Mouse (Mus musculus) spleen, embryonic (tissue): Measurements from ENCODE around the gene Nxnl2.

ENCODE experiments used
- CTCF ChIA-PET: fragments of 350-600 bp; sonication (Branson Sonifier 250); formaldehyde crosslinking; loops from one replicate; lab custom pipeline; 2022; lab: Charles Lee

The Nxnl2 gene

DNA sequence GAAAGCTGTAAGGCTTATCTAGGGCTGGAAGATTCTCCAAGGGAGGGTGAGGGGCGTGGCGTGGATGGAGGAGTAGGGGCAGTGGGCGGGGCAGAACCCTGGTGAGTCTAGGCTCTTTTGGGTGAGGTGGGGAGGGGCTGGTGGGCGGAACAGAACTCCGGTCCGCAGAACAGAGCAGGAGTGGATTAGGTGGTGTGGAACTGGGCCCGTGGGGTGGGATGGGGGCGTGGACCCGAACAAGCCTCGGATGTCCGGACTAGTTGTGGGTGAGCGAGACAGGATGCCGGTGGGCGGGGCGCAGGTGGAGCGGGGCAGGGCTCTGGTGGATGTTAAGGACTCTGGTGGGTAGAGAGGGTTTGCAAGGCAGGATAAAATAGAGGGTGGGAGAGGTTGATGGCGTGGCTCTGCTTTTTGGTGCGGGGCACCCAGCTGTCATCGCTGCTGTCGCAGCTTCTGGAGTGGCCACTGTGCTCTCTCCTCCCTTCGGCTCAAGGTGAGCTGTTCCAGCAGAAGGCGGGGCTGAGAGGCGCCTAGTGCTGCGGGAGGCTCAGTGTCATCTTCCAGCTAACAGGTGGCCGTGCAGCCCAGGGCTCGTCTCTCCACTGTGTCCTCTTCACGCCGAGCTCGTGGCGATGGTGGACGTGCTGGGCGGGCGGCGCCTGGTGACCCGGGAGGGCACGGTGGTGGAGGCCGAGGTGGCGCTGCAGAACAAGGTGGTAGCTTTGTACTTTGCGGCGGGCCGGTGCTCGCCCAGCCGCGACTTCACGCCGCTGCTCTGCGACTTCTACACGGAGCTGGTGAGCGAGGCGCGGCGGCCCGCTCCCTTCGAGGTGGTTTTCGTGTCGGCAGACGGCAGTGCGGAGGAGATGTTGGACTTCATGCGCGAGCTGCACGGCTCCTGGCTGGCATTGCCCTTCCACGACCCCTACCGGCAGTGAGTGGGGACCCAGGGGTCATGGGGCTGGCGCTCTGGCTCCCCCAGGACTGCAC is at the start of gene Nxnl2:
Gene Nxnl2 (plus strand): TSS at position 332 of the 990 bp plus-strand sequence.
- CTCF ChIA-PET: interaction anchor here (0.7 to 1.0 kb wide), 4 partner anchors 9 to 226 kb away, joined by 3 to 5 read pairs (median 4); no protein-coding TSS in a partner anchor

DNA sequence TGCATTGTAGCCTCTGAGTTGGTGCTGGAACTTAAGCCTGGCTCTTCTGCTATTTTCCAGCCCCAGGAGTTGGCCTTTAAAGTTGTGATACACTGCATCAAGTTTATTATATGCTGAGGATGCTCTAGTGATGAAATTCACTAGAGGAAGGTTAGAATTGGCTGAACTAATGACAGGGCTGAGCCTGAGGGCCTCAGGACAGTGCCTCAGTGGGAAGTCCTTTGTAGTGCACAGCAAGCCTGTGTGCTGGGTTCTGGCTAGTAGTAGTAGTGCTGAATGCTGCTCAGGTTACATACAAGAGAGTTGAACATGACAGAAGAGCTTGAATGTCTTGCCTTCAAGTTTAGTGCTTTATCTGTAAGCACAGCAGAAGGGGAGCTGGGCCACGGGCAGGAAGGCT is 48.9 kb upstream of the Nxnl2 start:
- CTCF ChIA-PET: no interaction called here

DNA sequence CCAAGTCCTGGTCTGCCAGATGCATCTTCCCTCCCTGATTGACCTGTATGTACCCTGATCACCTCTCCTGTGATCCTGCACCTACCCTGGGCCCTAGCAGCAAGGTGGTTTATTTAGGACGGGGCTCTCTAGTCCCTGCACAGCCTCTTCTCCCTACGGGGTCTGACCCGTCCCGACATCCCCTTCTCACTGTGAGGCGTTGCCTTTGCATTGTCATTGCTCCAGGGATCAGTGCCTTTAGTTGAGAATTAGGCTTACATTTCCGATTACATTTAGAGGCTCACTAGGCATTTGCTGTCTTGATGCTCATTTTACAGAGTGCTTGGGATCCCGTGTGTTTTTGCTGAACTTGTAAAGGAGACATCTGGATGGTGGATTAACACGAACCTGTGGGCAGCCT is 48.1 kb upstream of the Nxnl2 start:
- CTCF ChIA-PET: no interaction called here

DNA sequence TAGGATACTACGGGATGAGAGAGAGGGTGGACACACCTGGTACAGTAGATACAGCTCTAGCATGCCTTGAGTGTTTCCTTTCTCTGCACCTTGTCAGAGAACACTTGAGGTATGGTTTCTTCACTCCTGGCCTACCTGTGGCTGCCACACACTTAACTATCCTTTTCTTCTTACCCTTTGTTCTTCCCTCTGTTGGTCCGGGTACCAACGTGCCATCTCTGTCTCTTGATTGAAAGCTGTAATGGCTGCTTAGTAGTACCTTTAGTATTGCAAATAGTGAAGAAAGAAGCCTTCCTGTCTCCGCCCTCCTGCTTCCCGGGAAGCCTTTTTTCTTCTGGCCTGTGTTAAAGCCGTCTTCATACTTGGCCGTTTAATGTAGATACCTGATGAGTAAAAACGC is 45.5 kb upstream of the Nxnl2 start:
- CTCF ChIA-PET: no interaction called here

DNA sequence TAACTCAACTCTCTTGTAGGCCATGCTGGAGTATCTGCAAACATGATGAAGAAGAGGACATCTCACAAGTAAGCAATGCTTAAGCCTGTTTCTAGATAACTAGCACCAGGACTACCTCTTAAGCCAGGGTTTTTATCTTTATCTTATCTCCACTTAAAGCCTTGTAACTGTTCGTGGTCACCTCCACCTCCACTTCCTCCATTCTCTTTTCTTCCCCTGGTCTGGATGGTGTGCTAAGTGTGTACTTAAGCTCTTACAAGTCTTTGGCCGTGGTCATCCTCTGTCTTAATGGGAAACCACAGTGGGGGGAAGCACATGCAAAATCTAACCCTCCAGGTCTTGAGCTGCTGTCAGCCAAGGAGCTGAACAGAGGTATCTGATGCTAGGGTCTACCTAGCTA is 42.9 kb upstream of the Nxnl2 start:
- CTCF ChIA-PET: interaction anchor here (0.9 kb wide), 1 partner anchor 20 kb away, joined by 9 read pairs; no protein-coding TSS in a partner anchor

DNA sequence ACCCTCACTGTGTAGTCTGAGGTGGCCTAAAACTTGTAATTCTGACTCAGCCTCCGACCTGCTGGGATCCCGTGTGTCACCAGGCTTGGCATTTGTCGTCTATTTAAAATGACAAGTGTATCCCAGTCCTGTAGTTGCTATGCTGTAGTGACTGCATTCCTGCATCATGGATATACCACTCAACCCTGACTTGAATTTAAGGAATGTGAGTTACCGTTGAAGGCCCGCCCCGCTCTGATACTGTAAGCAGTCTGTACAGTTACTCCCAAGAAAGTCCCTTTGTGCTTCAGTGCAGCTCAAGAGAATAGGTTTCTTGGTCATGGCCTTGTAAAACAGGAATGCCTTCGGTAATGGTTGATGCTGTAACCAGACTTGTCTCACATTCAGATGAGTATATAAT is 42.4 kb upstream of the Nxnl2 start:
- CTCF ChIA-PET: no interaction called here

DNA sequence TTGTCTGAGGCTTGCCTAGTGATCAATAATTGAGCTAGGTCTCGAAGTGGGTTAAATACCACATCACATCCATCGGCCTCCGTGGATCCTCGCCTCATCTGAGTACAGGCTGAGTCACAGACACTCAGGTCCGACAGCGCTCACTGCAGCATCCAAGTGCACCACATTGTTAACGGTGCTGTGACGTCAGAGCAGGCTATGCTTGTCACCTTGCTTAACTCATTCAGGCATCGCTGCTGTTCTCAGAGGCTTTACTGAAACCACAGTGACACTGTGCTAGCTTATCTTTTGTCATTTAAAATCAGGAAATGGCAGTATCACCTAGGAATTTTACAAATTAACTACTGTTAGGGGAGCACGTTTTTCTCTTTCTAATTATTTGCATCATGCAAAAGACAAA is 39.6 kb upstream of the Nxnl2 start:
- CTCF ChIA-PET: no interaction called here

DNA sequence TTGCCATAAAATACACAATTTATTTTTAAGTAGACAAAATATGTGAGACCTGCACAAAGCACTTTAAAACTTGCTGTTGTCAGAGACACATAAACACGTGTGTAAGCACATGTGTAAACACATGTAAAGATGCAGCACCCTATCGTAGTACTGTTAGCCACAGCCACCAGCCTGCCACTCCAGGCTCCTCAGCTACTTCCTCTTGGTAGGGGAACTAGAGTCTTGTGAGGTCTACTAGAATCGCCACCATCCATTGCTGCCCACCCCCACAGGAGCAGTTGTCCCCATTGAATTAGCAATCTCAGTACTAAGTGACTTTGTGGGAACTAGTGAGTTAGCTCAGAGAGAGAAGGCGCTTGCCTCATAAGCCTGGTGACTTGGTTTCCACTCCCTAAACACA is 34.5 kb upstream of the Nxnl2 start:
- CTCF ChIA-PET: no interaction called here

DNA sequence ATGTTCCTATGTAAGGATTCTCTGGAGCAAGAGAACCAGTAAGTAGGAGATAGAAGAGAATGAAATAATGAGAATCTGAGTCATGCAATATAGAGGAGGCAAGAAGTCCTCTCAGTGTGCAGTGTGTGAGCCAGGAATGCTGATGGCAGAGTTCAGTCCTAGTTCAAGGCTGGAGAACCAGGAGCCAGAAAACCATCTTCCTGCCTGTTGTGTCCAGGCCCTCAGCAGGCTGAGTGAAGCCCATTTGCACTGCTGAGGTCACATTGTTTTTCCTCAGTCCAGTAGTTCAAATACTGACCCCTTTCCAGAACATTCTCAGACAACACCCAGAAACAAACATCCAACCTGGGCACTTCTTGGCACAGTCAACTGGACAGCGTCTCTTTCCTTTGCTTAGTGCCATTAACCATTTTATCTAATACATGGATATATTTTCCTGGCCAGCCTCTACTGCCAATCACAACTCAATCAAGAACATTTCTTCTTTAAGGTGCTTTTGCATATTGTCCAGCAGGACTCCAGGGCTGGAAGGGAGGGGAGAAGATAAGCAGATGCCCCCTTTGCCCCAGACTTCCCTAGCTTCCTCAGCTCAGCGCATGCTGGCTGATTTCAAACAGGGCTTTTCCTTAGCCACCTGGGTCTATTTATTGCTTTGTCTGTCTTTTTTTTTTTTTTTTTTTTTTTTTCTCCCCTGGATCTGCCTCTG is 33.7 kb upstream of the Nxnl2 start:
- CTCF ChIA-PET: interaction anchor here (0.6 to 0.7 kb wide), 2 partner anchors 8 to 69 kb away, joined by 3 read pairs; no protein-coding TSS in a partner anchor

DNA sequence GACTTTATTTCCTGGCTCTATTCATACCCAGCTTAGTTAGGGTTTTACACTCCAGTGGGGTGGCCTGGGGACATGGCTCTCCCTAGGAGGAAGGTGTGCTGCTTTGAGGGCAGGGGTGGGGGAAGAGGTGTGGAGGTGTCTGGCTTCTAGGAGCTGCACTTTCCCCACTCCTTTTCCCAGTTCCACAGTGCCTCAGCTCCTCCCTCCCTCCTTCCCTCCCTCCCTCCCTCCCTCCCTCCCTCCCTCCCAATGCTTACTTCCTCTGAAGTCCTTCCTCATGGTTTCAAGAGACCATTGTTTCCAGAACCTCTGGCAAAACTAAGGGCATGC is 33.2 kb upstream of the Nxnl2 start:
- CTCF ChIA-PET: interaction anchor here (0.6 to 0.7 kb wide), 2 partner anchors 8 to 69 kb away, joined by 3 read pairs; no protein-coding TSS in a partner anchor

DNA sequence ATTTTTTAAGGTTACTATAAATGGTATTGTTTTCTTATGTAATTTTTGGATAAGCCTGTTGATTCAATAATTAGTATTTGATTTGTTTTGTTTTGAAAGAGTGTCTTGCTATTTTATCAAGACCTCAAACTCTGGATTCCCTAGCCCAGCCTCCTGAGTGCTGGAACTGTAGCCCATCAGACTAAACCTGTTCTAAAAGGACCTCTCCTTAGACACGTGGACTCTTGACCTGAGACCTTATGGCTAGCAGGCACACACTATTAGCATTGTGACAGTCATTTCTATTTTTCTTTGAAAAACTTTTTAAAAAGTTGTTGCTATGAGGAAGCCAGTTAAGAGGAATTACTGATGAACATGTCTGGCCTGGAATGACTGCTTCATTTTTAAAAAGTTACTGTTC is 23.7 kb upstream of the Nxnl2 start:
- CTCF ChIA-PET: no interaction called here

DNA sequence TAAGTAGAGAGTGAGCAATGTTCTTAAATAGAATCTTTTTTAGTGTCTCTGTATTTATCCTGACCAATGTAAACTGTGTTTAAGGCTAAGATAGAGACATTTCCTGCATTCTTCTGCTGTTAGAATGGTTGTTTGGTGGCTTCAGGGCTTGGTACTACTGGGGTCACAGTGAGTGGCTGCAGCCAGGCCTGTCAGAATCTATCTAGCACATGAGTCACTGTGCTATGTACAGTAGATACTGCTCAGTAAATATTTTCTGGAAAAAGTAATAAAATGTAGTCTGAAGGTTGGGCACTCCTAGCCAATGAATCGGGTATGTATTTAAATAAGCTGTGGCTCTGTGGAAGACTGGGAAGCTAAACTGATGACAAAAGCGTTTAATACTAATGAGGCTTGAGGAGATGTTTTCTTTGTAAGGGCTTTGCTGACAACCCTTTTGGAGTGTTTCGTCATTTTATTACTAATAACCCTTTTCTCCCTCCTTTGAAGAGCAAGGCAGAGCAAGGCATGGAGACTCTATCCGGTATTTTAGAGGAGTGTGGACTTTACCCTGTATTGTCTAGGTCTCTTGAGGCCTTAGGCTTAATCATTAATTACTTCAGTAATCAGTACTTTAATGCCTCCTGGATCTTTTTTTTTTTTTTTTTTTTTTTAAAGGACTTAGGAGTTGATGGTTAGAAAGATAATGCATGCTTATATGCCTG is 17.7 kb upstream of the Nxnl2 start:
- CTCF ChIA-PET: no interaction called here

DNA sequence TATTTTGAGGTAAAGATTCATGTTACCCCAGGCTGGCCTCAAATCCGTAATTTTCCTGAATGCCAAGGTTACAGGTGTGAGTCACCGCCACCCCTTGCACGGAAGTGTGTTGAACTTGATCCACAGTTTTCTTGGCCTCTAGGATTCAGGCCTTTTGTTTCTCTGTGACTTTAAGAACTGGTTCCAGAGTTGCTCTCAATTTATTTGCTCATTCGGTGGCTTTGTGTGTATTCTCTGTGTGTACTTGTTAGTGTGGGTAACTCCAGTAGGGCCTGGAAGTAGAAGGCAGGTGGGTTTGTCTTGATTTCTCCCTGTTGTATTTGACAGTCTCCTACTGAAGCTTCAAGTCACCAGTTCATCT is 17.2 kb upstream of the Nxnl2 start:
- CTCF ChIA-PET: no interaction called here

DNA sequence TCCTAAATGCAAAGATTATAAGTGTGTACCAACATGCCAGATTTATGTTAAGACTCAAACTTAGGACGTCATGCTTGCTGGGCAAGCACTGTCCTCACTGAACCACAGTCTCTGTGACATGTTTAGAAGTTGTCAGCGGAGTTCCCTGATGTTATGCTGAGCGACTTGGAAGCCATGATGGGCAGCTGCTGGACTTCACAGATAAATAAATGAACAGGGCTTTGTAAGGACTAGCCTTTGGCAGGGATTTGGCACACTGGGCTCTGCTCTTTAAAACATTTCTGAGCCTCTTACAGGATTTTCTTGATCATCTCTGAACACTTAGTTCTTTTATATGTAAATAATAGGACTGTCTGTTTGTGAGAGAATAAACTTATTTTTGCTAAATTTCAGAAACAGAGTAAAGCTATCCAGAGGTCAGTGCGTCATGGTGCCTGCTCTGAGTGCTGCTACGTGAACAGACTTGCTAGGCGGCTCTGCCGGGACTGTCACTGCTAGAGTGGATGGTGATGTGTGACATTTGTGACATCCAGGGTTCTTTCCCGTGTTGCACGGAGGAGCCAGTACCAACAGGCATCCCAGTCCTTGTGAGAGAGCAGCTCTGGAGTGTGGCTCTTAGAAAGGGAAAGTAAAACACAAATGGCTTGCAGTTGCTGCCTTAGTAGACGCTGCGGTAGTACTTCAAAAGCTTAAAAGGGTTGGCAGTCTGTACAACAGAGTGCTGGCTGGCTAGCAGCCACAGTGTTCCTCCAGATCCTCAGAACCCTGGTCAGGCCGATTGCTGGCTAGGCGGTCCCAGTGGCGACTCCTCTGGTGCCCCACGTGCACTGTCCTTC is 15.4 kb upstream of the Nxnl2 start:
- CTCF ChIA-PET: interaction anchor here (0.7 kb wide), 1 partner anchor 117 kb away, joined by 3 read pairs; no protein-coding TSS in a partner anchor

DNA sequence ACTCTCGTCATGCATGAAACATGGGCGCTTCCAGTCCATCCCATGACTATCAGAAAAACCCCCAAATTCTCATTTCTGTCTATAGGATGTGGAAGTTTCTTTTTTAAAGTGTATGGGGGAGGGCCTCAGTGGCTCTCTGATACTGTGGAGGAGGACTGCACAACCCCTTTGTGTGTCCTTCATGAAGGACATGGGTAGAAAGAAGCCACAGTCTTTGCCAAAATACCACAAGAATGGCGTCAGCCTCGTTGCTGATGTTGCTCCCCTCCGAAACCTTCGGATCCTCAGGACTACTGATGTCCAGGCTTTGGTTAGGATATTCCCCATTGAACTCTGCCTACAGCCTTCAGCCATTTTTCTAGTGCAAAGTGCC is 14.8 kb upstream of the Nxnl2 start:
- CTCF ChIA-PET: no interaction called here

DNA sequence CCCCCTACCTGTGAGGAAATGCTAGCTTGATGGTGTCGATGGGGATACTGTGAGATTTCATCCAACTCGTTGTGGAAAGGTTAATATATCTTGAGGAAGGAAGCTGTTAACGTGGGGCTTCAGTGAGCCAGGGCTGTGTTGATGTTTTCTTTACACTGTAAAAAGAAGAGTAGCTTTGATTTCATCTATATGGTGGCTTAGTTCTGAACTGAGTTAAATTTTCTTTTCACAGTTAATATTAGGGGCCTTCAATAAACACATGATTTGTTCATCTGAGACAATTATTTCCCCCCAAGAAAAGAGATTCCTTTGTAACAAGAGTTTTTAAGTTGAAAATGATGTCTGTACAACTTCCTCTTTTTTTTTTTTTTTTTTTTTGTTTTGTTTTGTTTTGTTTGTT is 13.5 kb upstream of the Nxnl2 start:
- CTCF ChIA-PET: interaction anchor here (0.7 kb wide), 1 partner anchor 17 kb away, joined by 5 read pairs; no protein-coding TSS in a partner anchor

DNA sequence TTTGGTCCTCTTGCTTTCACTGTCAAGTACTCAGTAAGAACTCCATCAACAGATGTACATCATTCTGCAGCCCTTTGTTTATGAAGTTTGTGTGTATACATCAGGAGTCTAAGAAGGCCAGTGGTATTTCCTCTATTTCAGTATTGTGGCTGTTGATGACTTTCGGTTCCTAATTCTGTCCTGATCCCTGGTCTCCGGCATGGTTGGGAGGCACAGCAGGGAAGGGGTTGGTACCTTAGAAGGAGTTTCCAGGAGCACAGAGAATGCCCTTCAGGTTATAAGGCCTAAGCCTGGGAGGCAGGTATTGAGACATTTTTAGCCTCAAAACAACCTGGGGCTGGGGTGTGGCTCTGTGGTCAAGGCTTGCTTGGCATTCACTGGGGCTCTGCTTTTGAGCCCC is 9.2 kb upstream of the Nxnl2 start:
- CTCF ChIA-PET: interaction anchor here (1.0 kb wide), 1 partner anchor 9 kb away, joined by 3 read pairs; the partner anchor contains the start of gene Nxnl2

DNA sequence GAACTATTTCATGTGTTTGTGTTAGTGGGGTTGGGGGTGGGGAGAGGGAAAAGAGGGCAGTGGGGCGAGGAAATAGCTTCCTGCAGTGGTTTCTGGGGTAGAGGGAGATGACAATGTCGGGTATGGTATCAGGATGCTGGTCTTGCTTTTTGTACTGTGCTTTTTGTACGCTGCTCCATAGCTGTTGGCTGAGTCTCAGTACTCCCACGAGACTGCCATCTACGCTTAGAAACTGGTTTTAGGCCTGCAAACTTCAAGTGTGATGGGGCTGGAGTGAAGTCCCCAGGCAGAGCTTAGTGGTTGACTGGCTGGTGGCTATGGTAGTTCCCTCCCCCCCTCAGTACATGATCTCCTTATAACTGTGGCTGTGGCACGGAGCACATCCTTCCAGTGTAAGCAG is 8.6 kb upstream of the Nxnl2 start:
- CTCF ChIA-PET: interaction anchor here (1.0 kb wide), 1 partner anchor 8 kb away, joined by 3 read pairs; the partner anchor contains the start of gene Nxnl2

DNA sequence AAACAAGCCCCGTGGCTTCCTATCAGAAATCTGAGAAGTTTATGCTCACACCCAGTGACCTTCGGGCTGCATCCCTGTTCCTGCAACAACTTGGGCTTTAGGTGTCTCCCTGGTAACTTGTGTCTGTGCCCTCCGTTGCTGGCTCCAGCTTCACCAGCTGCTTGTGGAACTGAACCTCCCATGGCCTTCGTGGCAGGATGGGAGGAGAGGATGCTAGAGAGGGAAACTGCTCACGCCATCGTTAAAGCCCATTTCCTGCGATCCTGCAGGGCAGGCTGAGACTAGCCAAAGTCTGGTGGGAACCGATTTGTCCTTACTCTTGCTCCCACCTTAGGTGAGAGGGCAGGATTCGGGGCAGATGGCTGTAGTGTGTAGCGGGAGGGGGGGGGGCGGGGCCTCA is 4.1 kb upstream of the Nxnl2 start:
- CTCF ChIA-PET: interaction anchor here (0.8 kb wide), 1 partner anchor 13 kb away, joined by 3 read pairs; no protein-coding TSS in a partner anchor

DNA sequence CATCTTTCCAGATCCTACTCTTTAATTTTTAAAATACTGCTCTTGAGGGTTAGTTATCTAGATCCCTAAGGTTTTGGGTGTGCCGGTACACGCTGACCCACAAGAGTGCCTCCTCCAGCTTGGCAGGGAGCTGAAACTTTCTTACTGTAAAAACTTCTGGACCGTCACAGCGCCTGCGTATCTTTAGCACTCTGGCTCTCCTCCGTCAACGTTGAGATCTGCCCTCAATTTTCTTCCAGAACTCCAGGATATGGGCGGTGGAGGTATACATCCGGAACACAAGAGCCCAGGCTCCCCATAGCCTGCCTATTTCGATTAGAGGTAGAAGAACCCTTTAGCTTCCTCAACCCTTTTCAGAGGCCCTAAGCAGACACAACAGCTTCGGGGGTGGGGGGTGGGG is 607 bp upstream of the Nxnl2 start:
- CTCF ChIA-PET: interaction anchor here (0.7 to 0.9 kb wide), 2 partner anchors 8 to 184 kb away, joined by 3 to 5 read pairs; no protein-coding TSS in a partner anchor

DNA sequence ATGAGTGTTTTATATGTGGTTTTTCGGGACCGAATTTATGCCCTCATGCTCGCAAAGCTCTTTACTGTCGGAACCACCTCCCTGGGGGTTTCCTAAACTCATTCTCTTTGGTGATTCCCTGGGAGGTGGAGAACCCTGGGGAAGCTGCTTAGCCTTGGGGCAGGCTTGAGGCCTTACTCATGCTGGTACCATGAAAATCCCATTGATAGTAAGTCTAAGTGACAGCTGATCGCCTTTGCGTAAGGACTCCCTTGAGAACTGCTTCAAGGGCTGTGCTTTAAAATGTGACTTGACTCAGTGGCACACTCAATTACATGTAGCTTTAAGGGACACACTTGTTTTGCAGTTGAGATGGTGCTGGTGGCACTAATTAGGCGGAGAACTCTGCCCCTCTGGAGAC is 1.8 kb downstream of the Nxnl2 start:
- CTCF ChIA-PET: no interaction called here
